Mouse (Mus musculus) midbrain, embryonic 15.5 days (tissue): Measurements from ENCODE around the gene Mycbpap. TPM values are rescaled to one million over a fixed set of nuclear protein-coding genes. Genes with fewer than 3 reads are reported as not detected.

Experiments used
- ATAC-seq: fragments of 200-750 bp; cut with Nextera tagmentation; replicated peaks from 2 replicates; pipeline ENCODE4 v1.8.0; 2017; ENCODE audit warnings: moderate TSS enrichment
- H3K27ac ChIP-seq: fragments of 300-500 bp; sonication (generic); 2 replicates; pipeline ENCODE4 v1.5.1; 2015; ENCODE audit warnings: mild to moderate bottlenecking, inconsistent platforms
- H3K27me3 ChIP-seq: fragments of 300-500 bp; sonication (generic); replicated peaks from 2 replicates; pipeline ENCODE4 v1.6.1; 2015; ENCODE audit warnings: inconsistent platforms
- H3K36me3 ChIP-seq: fragments of 300-500 bp; sonication (generic); replicated peaks from 2 replicates; pipeline ENCODE4 v1.6.1; 2015; ENCODE audit warnings: inconsistent platforms
- H3K4me1 ChIP-seq: fragments of 300-500 bp; sonication (generic); 2 replicates; pipeline ENCODE4 v1.6.1; 2015; ENCODE audit warnings: inconsistent platforms
- H3K4me2 ChIP-seq: fragments of 300-500 bp; sonication (generic); 2 replicates; pipeline ENCODE4 v1.6.1; 2015; ENCODE audit warnings: inconsistent platforms, mild to moderate bottlenecking, moderate library complexity
- H3K4me3 ChIP-seq: fragments of 300-500 bp; sonication (generic); 2 replicates; pipeline ENCODE4 v1.5.1; 2015; ENCODE audit warnings: mild to moderate bottlenecking, inconsistent platforms
- H3K9ac ChIP-seq: fragments of 300-500 bp; sonication (generic); 2 replicates; pipeline ENCODE4 v1.6.1; 2015; ENCODE audit warnings: mild to moderate bottlenecking, inconsistent platforms
- H3K9me3 ChIP-seq: fragments of 300-500 bp; sonication (generic); 2 replicates; pipeline ENCODE4 v1.6.1; 2016; ENCODE audit warnings: inconsistent platforms
- WGBS: fragments of 180-500 bp; shearing (Covaris S2); methylation state at CpG from one replicate; pipeline ENCODE4 v1.1.7; 2015; ENCODE audit warnings: mixed read lengths; 5-methylcytosine and 5-hydroxymethylcytosine counted together
- polyA plus RNA-seq: library from polyadenylated mRNA; unstranded; fragments of >200 nt; fragmentation: Nextera tagmentation; extraction: Ambion mirVana; gene quantifications from 2 replicates; pipeline ENCODE4 v1.2.1, GENCODE M21; 2015

The Mycbpap gene
- 4.1 and 4.5 TPM in 2 replicates for polyA plus RNA-seq

DNA sequence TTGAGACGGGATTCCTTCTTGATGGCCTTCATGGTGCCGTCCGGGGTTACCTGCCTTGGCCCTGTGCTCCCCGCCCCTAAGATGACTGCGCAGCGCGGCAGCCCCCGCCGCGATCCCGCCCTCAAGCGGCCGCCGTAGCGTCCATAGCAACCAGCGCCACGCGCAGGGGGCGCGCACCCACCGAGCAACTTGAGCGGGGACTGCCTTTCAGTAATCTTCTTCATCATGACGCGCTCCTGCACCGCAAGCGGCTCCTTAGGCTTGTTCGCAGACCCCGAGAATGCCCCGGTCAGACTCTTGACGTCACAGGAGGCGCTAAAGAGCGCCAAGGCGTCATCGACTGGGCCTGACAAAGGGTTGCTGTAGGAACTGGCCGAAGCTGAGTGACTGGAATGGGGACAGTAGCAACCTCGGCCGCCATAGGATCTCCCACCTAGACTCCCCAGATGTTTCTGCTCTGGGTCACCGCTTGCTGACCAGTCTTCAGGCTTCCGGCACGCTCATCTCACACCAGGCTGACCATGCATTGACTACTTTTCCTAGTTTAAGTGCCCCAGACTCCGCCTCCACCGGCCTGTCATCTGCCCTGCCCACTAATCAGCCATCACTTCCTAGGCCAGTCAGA lies at the start of gene Mycbpap:
Gene Mycbpap, minus strand, starts transcription at position 524 of the 625 bp plus-strand sequence.
- peaks cover 14% of the 10 kb centered on the region; the same call in 1 of the 2 replicates for H3K4me1 ChIP-seq
- ATAC-seq = peak; percentile 81
- no peaks in the 10 kb centered on the region for H3K9me3 ChIP-seq
- no peaks in the 10 kb centered on the region for H3K27me3 ChIP-seq
- WGBS = 1% methylated on average over 42 of the region's 42 CpGs
- H3K36me3 ChIP-seq = no peaks in the 10 kb centered on the region
- H3K4me3 ChIP-seq = peak within 1 kb of the TSS; percentile 51
- H3K27ac ChIP-seq = peak within 1 kb of the TSS; percentile 35; the same call in 1 of the 2 replicates
- H3K4me2 ChIP-seq = peak within 1 kb of the TSS; percentile 91
- H3K9ac ChIP-seq = peak within 1 kb of the TSS; percentile 61

DNA sequence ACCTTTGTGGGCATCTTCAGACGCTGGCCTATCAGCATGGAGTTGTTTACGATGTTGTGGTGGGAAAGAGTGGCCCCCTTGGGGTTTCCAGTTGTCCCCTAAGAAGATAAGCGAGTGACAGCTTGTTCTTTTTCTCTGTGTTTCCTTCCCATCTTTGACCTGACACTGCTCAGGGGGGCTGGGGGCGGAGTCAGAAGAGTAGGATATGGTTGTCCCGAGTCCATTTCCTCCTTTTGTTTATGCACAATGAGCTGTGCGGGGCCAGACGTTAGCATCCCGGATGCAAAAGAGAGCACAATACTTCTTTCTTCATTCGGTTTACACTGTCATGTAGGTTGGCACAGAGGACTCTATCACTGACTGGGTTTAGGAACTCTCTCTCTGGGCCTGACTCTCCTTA lies 49.1 kb upstream of the Mycbpap start:
- no peak overlapping the region for H3K4me2 ChIP-seq
- H3K9me3 ChIP-seq = no peaks in the 10 kb centered on the region
- no peak overlapping the region for H3K27ac ChIP-seq
- no peak overlapping the region for H3K9ac ChIP-seq
- H3K4me1 ChIP-seq = no peaks in the 10 kb centered on the region
- peaks cover 7% of the 10 kb centered on the region for H3K27me3 ChIP-seq
- H3K36me3 ChIP-seq = no peaks in the 10 kb centered on the region
- H3K4me3 ChIP-seq = no peak overlapping the region
- no peak for ATAC-seq
- 49% methylated on average over 9 of the region's 9 CpGs for WGBS

DNA sequence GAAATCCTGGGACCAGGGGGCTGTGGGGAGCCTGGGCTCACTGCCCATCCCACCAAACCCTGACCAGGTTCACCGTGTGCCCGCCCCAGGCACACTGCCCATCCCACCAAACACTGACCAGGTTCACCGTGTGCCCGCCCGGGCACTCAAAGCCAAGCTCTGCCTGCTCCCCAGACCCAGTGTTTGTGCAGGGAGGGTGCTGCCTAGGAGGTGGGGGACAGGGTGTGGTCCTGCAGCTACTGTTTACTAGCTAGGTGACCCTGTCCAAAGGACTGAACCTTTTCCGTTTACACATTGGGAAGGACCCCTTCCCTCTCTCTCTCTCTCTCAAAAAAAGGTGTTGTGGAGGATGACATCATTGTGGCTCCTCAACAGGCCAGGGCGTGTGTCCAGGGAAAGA lies 45.8 kb upstream of the Mycbpap start:
- ATAC-seq = no peak
- Histone ChIP-seq H3K4me3 (no peak overlapping the region), H3K27me3 (peaks cover 29% of the 10 kb centered on the region), H3K9me3 (no peaks in the 10 kb centered on the region), H3K9ac (no peak overlapping the region), H3K27ac (no peak overlapping the region), H3K4me1 (peaks cover 11% of the 10 kb centered on the region), H3K36me3 (no peaks in the 10 kb centered on the region), H3K4me2 (no peak overlapping the region)
- 91% methylated on average over 7 of the region's 7 CpGs for WGBS

DNA sequence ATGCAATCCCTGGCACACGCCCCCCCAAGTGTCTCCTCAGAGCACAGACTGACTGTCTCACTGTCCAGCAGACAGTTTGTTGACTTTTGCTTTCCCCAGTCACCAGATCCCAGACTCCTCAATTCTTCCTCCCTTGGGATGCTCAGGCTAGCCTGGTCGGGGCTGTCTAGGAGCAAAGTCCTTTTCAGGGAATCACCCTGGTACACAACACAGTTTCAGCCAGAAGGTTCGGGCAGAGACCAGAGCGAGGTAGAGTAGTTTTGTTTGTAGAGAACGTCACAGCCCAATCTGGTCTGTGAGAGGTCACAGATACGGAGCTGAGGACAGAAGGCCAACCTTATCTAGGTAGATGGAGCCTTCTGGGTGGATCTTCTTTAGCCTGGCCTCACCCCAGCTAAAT lies 45.0 kb upstream of the Mycbpap start:
- Histone ChIP-seq H3K4me2 (no peak overlapping the region), H3K27ac (no peak overlapping the region), H3K4me3 (no peak overlapping the region), H3K4me1 (peaks cover 11% of the 10 kb centered on the region), H3K9me3 (no peaks in the 10 kb centered on the region), H3K27me3 (peaks cover 29% of the 10 kb centered on the region), H3K36me3 (no peaks in the 10 kb centered on the region), H3K9ac (no peak overlapping the region)
- WGBS = 87% methylated on average over 6 of the region's 6 CpGs
- no peak for ATAC-seq

- no peaks in the 10 kb centered on the region for H3K36me3 ChIP-seq
- peaks cover 29% of the 10 kb centered on the region for H3K27me3 ChIP-seq
- WGBS = 12% methylated on average over 16 of the region's 16 CpGs
- H3K27ac ChIP-seq = no peak overlapping the region
- no peak for ATAC-seq
- no peak overlapping the region for H3K9ac ChIP-seq
- H3K4me1 ChIP-seq = peaks cover 11% of the 10 kb centered on the region
- H3K4me2 ChIP-seq = peak overlapping the region; percentile 41
- H3K9me3 ChIP-seq = no peaks in the 10 kb centered on the region
- H3K4me3 ChIP-seq = peak overlapping the region; percentile 20
Measured at GRCm38 (mm10) chr11:94565151-94565479, 43.6 kb upstream of the Mycbpap start.

DNA sequence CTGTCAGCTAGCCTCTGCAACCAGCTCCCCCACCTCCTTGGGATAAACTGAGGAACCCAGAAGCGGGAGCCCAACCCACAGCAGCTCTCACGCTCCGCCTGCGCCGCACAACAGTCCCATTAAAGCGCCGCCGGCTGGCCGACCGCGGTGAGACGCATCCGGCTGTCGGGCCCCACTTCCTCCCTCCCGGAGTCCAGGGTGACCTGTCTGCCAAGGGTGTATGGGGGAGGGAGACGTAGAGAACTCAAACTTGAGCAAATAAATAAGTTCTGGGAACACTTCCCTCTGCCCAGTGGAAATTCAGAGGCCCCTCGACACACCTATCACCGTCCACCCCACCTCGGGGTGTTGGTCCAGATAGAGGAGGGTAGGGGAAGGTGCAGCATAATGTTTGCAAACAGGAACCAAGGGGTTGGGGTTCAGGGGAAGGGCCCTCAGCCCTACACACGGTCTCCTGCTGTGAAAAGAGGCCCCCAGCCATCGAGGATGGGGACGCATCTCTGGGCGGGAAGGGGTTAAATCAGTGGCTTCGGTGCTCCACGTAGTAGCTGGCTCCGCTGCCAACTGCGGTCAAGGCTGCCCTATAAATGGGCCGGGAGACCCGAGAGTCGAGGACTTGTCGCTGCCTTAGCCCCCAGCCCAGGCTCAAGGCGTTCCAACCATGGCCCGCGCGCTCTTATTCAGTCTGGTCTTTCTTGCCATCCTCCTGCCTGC lies 43.1 kb upstream of the Mycbpap start, which contains the start of gene Chad:
Gene Chad, plus strand, starts transcription at position 611 of the 714 bp plus-strand sequence.
- Histone ChIP-seq H3K4me1 (peaks cover 11% of the 10 kb centered on the region), H3K9me3 (no peaks in the 10 kb centered on the region), H3K27ac (no peak within 1 kb of the TSS), H3K4me3 (peak within 1 kb of the TSS; percentile 20), H3K4me2 (peak within 1 kb of the TSS; percentile 41), H3K9ac (no peak within 1 kb of the TSS), H3K36me3 (no peaks in the 10 kb centered on the region), H3K27me3 (peaks cover 29% of the 10 kb centered on the region)
- 3% methylated on average over 35 of the region's 35 CpGs for WGBS
- ATAC-seq = 0 out of 2 replicates have a peak, but pooled peaks have one; percentile 20

- Histone ChIP-seq H3K9me3 (no peaks in the 10 kb centered on the region), H3K4me1 (peaks cover 11% of the 10 kb centered on the region), H3K4me2 (peak overlapping the region; percentile 41), H3K4me3 (no peak overlapping the region), H3K27me3 (peaks cover 29% of the 10 kb centered on the region), H3K36me3 (no peaks in the 10 kb centered on the region), H3K27ac (no peak overlapping the region), H3K9ac (no peak overlapping the region)
- 56% methylated on average over 5 of the region's 5 CpGs for WGBS
- no peak for ATAC-seq
Measured at GRCm38 (mm10) chr11:94563821-94564220, 42.3 kb upstream of the Mycbpap start.

DNA sequence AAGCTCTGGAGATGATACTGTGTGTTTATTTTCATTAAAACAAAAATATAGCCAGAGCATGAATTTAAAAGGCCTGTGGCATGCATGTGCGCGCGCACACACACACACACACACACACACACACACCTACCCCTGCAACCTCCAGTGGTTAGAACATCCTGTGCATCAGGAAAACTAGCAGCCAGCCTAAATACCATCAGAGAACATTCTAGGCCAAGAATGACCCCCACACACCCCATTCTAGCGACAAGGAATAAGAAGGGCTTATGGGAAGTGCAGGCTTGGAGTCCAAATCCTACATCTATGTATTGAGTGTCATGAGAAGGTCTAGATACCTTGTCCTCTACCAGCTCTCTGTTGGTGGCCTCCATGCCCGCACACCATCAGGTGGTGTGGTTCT lies 41.8 kb upstream of the Mycbpap start:
- ATAC-seq = no peak
- H3K4me2 ChIP-seq = no peak overlapping the region
- H3K9me3 ChIP-seq = no peaks in the 10 kb centered on the region
- H3K9ac ChIP-seq = no peak overlapping the region
- no peak overlapping the region for H3K27ac ChIP-seq
- 95% methylated on average over 5 of the region's 5 CpGs for WGBS
- peaks cover 11% of the 10 kb centered on the region for H3K4me1 ChIP-seq
- H3K36me3 ChIP-seq = no peaks in the 10 kb centered on the region
- H3K4me3 ChIP-seq = no peak overlapping the region
- H3K27me3 ChIP-seq = peaks cover 29% of the 10 kb centered on the region

DNA sequence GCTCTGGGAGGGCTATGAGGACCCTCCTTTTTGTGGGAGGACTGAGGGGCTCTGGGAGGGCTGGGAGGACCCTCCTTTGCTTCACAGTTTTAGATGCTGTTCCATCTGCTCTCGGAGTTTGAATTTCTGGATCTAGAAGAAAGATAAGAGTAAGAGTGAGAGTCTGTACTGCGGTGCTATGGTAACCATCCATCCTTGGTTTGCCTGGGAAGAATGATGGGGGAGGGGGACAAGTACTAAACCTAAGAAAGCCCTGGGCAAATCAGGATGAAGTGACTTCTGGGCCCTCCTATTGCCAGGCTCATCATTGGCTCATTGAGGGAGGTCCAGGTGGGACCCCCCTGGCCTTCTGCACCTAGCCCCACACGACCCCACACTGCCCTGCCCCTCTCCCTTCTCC lies 36.7 kb upstream of the Mycbpap start:
- Histone ChIP-seq H3K27ac (no peak overlapping the region), H3K4me1 (no peaks in the 10 kb centered on the region), H3K4me2 (no peak overlapping the region), H3K9ac (no peak overlapping the region), H3K27me3 (no peaks in the 10 kb centered on the region), H3K4me3 (no peak overlapping the region), H3K9me3 (no peaks in the 10 kb centered on the region), H3K36me3 (no peaks in the 10 kb centered on the region)
- 74% methylated on average over 3 of the region's 3 CpGs for WGBS
- no peak for ATAC-seq

GRCm38 (mm10) chr11:94550442-94550744 lies 28.9 kb upstream of the Mycbpap start:
- ATAC-seq = no peak
- Histone ChIP-seq H3K27ac (no peak overlapping the region), H3K9me3 (no peaks in the 10 kb centered on the region), H3K9ac (no peak overlapping the region), H3K4me3 (no peak overlapping the region), H3K4me2 (no peak overlapping the region), H3K27me3 (no peaks in the 10 kb centered on the region), H3K4me1 (peaks cover 6% of the 10 kb centered on the region), H3K36me3 (no peaks in the 10 kb centered on the region)
- 95% methylated on average over 5 of the region's 5 CpGs for WGBS

- H3K36me3 ChIP-seq = no peaks in the 10 kb centered on the region
- no peak; the same call in 1 of the 2 replicates for ATAC-seq
- peaks cover 6% of the 10 kb centered on the region for H3K4me1 ChIP-seq
- no peak overlapping the region for H3K4me3 ChIP-seq
- no peaks in the 10 kb centered on the region for H3K27me3 ChIP-seq
- peak overlapping the region; percentile 91; the same call in 1 of the 2 replicates for H3K27ac ChIP-seq
- 79% methylated on average over 10 of the region's 10 CpGs for WGBS
- H3K4me2 ChIP-seq = no peak overlapping the region
- H3K9me3 ChIP-seq = no peaks in the 10 kb centered on the region
- H3K9ac ChIP-seq = no peak overlapping the region
Measured at GRCm38 (mm10) chr11:94549691-94550441, 28.3 kb upstream of the Mycbpap start.

- Histone ChIP-seq H3K4me1 (peaks cover 11% of the 10 kb centered on the region), H3K4me2 (peak within 1 kb of the TSS; percentile 87), H3K27ac (peak within 1 kb of the TSS; percentile 91), H3K9me3 (no peaks in the 10 kb centered on the region), H3K27me3 (no peaks in the 10 kb centered on the region), H3K36me3 (no peaks in the 10 kb centered on the region), H3K9ac (peak within 1 kb of the TSS; percentile 68), H3K4me3 (peak within 1 kb of the TSS; percentile 68)
- ATAC-seq = peak; percentile 93
- WGBS = 5% methylated on average over 49 of the region's 49 CpGs
Measured at GRCm38 (mm10) chr11:94548888-94549690, 27.5 kb upstream of the Mycbpap start, which contains the start of gene Rsad1. Gene Rsad1, minus strand, starts transcription at chr11:94549255.
